Mouse (Mus musculus) spleen, postnatal 10 days (tissue): ENCODE measurements at regions not wholly inside any gene's neighbourhood (a gene's known extent, or its start where the extent isn't known, plus 50 kb on each side); places are given as distances from the start of the nearest gene placed in this dataset.

Source experiments
- DNase-seq, 2 experiments: peaks; one replicate each; pipeline ENCODE4 v3.0.0; 2021 to 2022; ENCODE audit warnings: low spot score in 2 of 2

- DNase-seq: no peak
Measured at GRCm38 (mm10) chr3:82781464-82781863, 94.8 kb downstream of the Rbm46 start.

GRCm38 (mm10) chr3:82770512-82771270 lies 105.6 kb downstream of the Rbm46 start:
- DNase-seq: no peak

DNA sequence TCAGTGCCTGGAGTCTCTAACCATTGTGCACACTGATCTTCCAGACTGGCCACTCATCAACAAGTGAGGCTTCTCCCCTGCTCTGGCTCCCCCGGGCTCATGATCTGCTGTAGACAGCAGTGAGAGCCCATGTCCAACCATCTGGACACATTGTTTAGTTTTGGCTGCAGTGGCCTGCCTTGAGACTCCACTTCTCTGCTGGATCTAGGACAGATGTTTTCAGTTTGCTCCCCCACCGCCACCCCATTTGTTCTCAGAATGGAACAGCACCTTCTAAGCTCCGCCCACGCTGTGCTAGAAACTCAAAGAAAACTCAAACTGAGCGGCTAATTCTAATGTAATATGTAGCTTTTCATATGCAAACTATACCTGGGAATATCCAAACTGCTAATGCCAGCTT lies 108.8 kb downstream of the Rbm46 start:
- no peak for DNase-seq

GRCm38 (mm10) chr3:82759946-82760345 lies 116.3 kb downstream of the Rbm46 start:
- DNase-seq: no peak

GRCm38 (mm10) chr3:82758967-82759366 lies 117.3 kb downstream of the Rbm46 start:
- no peak for DNase-seq

DNA sequence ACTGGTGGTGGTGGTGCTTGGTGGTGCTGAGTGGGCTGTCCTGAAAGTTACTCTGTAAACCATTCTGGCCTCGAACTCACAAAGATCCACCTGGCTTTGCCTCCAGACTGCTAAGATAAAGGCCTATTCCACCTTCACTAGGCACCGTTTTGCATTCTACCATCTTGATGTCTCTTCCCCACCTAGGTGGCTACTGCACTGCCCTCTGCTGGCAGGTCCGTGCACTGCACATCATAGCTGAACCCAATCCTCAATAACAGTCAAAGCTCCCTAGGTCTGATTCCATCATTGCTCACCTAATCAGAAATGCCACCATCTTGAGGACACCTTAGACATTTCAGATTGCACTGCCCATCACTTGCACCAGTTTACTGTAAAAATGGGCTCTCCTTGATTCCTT lies 150.7 kb downstream of the Rbm46 start:
- peak; percentile 7 to 45 for DNase-seq

- no peak for DNase-seq
Measured at GRCm38 (mm10) chr3:82707628-82708027, 159.7 kb upstream of the Npy2r start.

DNA sequence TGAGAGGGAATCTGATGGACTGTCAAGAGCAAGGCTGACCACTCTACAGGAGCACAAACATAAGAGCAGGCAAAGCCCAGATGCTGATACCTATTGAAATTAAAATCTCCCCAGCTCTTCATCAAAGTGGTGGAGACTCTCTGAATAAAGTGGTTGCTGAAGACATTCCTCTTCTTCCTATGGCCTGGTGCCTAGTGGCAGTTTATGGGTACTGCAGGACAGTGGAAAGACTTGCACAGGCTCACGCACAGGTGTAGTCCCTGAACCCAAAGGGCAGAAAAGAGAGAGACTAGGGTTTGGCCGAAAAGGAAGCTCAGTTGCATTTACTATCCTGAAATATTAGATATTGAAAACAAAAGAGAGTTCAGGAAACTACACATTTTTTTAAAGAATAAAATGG lies 144.2 kb upstream of the Npy2r start:
- DNase-seq: no peak

GRCm38 (mm10) chr3:82656159-82656874 lies 108.4 kb upstream of the Npy2r start:
- DNase-seq: no peak

DNA sequence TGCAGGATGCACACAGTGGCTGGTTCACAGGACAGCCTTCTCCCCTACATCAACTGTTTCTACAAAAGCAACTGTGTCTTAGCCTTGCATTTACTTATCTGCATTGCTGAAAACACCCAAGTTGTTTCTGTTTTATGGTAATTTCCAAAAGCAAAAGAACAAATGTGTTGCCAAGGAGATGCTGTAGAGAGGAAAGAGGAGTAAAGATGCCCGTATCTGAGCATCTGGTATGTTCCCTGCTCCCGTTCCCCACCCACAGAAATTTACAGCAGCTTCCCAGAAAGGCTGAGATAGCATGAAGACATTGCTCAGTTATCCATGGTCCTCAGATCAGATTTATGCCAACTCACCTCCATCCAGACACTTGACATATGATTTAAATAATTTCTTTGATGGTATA lies 104.5 kb upstream of the Npy2r start:
- no peak for DNase-seq

DNA sequence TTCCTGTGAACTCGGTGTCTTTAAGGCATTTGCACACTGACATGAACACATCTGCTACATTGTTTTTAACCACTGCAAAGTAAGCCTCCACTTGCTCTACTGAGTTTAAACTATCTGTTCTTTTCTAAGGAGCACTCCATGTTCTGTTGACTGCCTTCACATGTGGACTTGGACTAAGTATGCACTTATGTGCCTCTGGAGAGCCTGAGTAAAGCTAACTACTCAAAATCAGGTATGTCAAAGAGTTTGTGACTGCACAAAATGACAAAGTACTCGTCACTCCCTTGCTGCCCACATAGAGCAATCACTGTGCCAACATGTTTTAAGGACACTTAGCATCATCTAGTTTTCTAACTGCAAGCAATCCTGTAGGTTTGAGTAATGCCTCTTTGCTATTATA lies 92.2 kb upstream of the Npy2r start:
- DNase-seq: no peak

GRCm38 (mm10) chr3:82636666-82637065 lies 88.8 kb upstream of the Npy2r start:
- no peak for DNase-seq

GRCm38 (mm10) chr3:82620418-82621003 lies 72.6 kb upstream of the Npy2r start:
- DNase-seq: no peak

DNA sequence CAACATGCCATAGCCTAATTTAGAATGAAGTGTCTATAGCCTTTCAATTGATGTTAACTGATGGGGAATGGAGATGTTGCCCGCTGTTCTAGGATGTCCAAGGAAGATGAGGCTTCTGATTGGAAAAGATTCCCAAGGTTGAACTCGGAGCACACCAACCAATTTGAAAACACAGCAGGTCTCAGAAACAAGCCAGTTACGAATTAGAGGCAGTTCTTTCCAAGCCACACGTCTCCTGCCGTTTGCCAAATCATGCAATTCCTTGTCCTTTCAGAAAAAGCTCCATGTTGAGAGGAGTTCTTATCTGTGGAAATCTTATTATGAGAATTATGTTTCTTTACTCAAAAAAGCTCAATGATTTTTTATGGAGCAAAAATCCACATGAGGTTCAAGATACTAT lies 71.5 kb upstream of the Npy2r start:
- DNase-seq: no peak

GRCm38 (mm10) chr3:82601880-82602279 lies 54.0 kb upstream of the Npy2r start:
- DNase-seq: no peak

GRCm38 (mm10) chr3:82598656-82599055 lies 50.8 kb upstream of the Npy2r start:
- no peak for DNase-seq
